Mouse (Mus musculus): ENCODE data around the gene Cort. TPM values are rescaled to one million over a fixed set of nuclear protein-coding genes. Genes with fewer than 3 reads are reported as not detected.

The Cort gene
- polyA plus RNA-seq, 1 experiment from 2014 or later, result not detected

GRCm38 (mm10) chr4:149157415-149157973 lies 30.9 kb upstream of the Cort start:
- Histone ChIP-seq H3K27me3 (ENCODE audit: control insufficient read depth, insufficient read depth, low read length) (no peaks in the 10 kb centered on the region), H3K4me3 (ENCODE audit: low read depth, low read length) (no peak overlapping the region), H3K4me2 (ENCODE audit: low read depth, low read length) (no peak overlapping the region), H3K9ac (replicated peaks; ENCODE audit: low read length) (no peak overlapping the region), H3K9me3 (replicated peaks; ENCODE audit: control insufficient read depth, low read length) (no peaks in the 10 kb centered on the region), H3K27ac (replicated peaks; ENCODE audit: low read depth, low read length) (no peak overlapping the region), H3K36me3 (replicated peaks; ENCODE audit: control insufficient read depth, insufficient read depth, low read depth, low read length) (peaks cover 13% of the 10 kb centered on the region), H3K4me1 (ENCODE audit: control insufficient read depth, insufficient read depth, low read length) (no peaks in the 10 kb centered on the region)
- DNase-seq (ENCODE audit: low spot score) (no peak), ATAC-seq (replicated peaks; ENCODE audit: insufficient number of reproducible peaks, low FRiP score, low TSS enrichment, low read depth) (no peak)
- WGBS, result 95% methylated on average over 8 of the region's 8 CpGs

- no peaks in the 10 kb centered on the region for H3K4me1 ChIP-seq (ENCODE audit: control insufficient read depth, insufficient read depth, low read length)
- ATAC-seq (replicated peaks; ENCODE audit: insufficient number of reproducible peaks, low FRiP score, low TSS enrichment, low read depth) (no peak), DNase-seq (ENCODE audit: low spot score) (no peak)
- no peak overlapping the region for H3K27ac ChIP-seq (replicated peaks; ENCODE audit: low read depth, low read length)
- H3K4me3 ChIP-seq (ENCODE audit: low read depth, low read length), result no peak overlapping the region
- no peak overlapping the region for H3K9ac ChIP-seq (replicated peaks; ENCODE audit: low read length)
- peaks cover 14% of the 10 kb centered on the region for H3K36me3 ChIP-seq (replicated peaks; ENCODE audit: control insufficient read depth, insufficient read depth, low read depth, low read length)
- no peaks in the 10 kb centered on the region for H3K27me3 ChIP-seq (ENCODE audit: control insufficient read depth, insufficient read depth, low read length)
- no peak overlapping the region for H3K4me2 ChIP-seq (ENCODE audit: low read depth, low read length)
- no peaks in the 10 kb centered on the region for H3K9me3 ChIP-seq (replicated peaks; ENCODE audit: control insufficient read depth, low read length)
- WGBS, result 94% methylated on average over 6 of the region's 6 CpGs
These were observed 29.1 kb upstream of the Cort start for GRCm38 (mm10) chr4:149155711-149156110.

GRCm38 (mm10) chr4:149154859-149155258 lies 28.3 kb upstream of the Cort start:
- H3K9ac ChIP-seq (replicated peaks; ENCODE audit: low read length), result no peak overlapping the region
- H3K4me3 ChIP-seq (ENCODE audit: low read depth, low read length), result no peak overlapping the region
- no peak overlapping the region for H3K4me2 ChIP-seq (ENCODE audit: low read depth, low read length)
- DNase-seq (ENCODE audit: low spot score) (no peak), ATAC-seq (replicated peaks; ENCODE audit: insufficient number of reproducible peaks, low FRiP score, low TSS enrichment, low read depth) (no peak)
- H3K27me3 ChIP-seq (ENCODE audit: control insufficient read depth, insufficient read depth, low read length), result no peaks in the 10 kb centered on the region
- H3K27ac ChIP-seq (replicated peaks; ENCODE audit: low read depth, low read length), result no peak overlapping the region
- peaks cover 18% of the 10 kb centered on the region for H3K36me3 ChIP-seq (replicated peaks; ENCODE audit: control insufficient read depth, insufficient read depth, low read depth, low read length)
- H3K9me3 ChIP-seq (replicated peaks; ENCODE audit: control insufficient read depth, low read length), result no peaks in the 10 kb centered on the region
- 97% methylated on average over 7 of the region's 7 CpGs for WGBS
- H3K4me1 ChIP-seq (ENCODE audit: control insufficient read depth, insufficient read depth, low read length), result no peaks in the 10 kb centered on the region

GRCm38 (mm10) chr4:149150721-149151120 lies 24.2 kb upstream of the Cort start:
- no peak overlapping the region for H3K9ac ChIP-seq (replicated peaks; ENCODE audit: low read length)
- DNase-seq (ENCODE audit: low spot score) (no peak), ATAC-seq (replicated peaks; ENCODE audit: insufficient number of reproducible peaks, low FRiP score, low TSS enrichment, low read depth) (no peak)
- H3K27me3 ChIP-seq (ENCODE audit: control insufficient read depth, insufficient read depth, low read length), result no peaks in the 10 kb centered on the region
- H3K9me3 ChIP-seq (replicated peaks; ENCODE audit: control insufficient read depth, low read length), result no peaks in the 10 kb centered on the region
- 91% methylated on average over 11 of the region's 11 CpGs for WGBS
- H3K4me2 ChIP-seq (ENCODE audit: low read depth, low read length), result no peak overlapping the region
- no peaks in the 10 kb centered on the region for H3K4me1 ChIP-seq (ENCODE audit: control insufficient read depth, insufficient read depth, low read length)
- peaks cover 18% of the 10 kb centered on the region for H3K36me3 ChIP-seq (replicated peaks; ENCODE audit: control insufficient read depth, insufficient read depth, low read depth, low read length)
- no peak overlapping the region for H3K27ac ChIP-seq (replicated peaks; ENCODE audit: low read depth, low read length)
- no peak overlapping the region for H3K4me3 ChIP-seq (ENCODE audit: low read depth, low read length)

- H3K27ac ChIP-seq (replicated peaks; ENCODE audit: low read depth, low read length), result no peak overlapping the region
- H3K36me3 ChIP-seq (replicated peaks; ENCODE audit: control insufficient read depth, insufficient read depth, low read depth, low read length), result peaks cover 18% of the 10 kb centered on the region
- H3K27me3 ChIP-seq (ENCODE audit: control insufficient read depth, insufficient read depth, low read length), result no peaks in the 10 kb centered on the region
- DNase-seq (ENCODE audit: low spot score) (no peak), ATAC-seq (replicated peaks; ENCODE audit: insufficient number of reproducible peaks, low FRiP score, low TSS enrichment, low read depth) (no peak)
- no peak overlapping the region for H3K4me2 ChIP-seq (ENCODE audit: low read depth, low read length)
- no peak overlapping the region for H3K9ac ChIP-seq (replicated peaks; ENCODE audit: low read length)
- 71% methylated on average over 11 of the region's 11 CpGs for whole genome bisulfite sequencing
- H3K9me3 ChIP-seq (replicated peaks; ENCODE audit: control insufficient read depth, low read length), result no peaks in the 10 kb centered on the region
- H3K4me1 ChIP-seq (ENCODE audit: control insufficient read depth, insufficient read depth, low read length), result no peaks in the 10 kb centered on the region
- no peak overlapping the region for H3K4me3 ChIP-seq (ENCODE audit: low read depth, low read length)
These were observed 23.7 kb upstream of the Cort start for GRCm38 (mm10) chr4:149150256-149150655.

GRCm38 (mm10) chr4:149149611-149150010 lies 23.0 kb upstream of the Cort start:
- no peak overlapping the region for H3K9ac ChIP-seq (replicated peaks; ENCODE audit: low read length)
- H3K27me3 ChIP-seq (ENCODE audit: control insufficient read depth, insufficient read depth, low read length), result no peaks in the 10 kb centered on the region
- no peaks in the 10 kb centered on the region for H3K9me3 ChIP-seq (replicated peaks; ENCODE audit: control insufficient read depth, low read length)
- ATAC-seq (replicated peaks; ENCODE audit: insufficient number of reproducible peaks, low FRiP score, low TSS enrichment, low read depth), result no peak
- peaks cover 15% of the 10 kb centered on the region for H3K36me3 ChIP-seq (replicated peaks; ENCODE audit: control insufficient read depth, insufficient read depth, low read depth, low read length)
- no peaks in the 10 kb centered on the region for H3K4me1 ChIP-seq (ENCODE audit: control insufficient read depth, insufficient read depth, low read length)
- H3K4me3 ChIP-seq (ENCODE audit: low read depth, low read length), result no peak overlapping the region
- 66% methylated on average over 7 of the region's 7 CpGs for WGBS
- H3K27ac ChIP-seq (replicated peaks; ENCODE audit: low read depth, low read length), result no peak overlapping the region
- DNase-seq (ENCODE audit: low spot score), result no peak
- H3K4me2 ChIP-seq (ENCODE audit: low read depth, low read length), result no peak overlapping the region

GRCm38 (mm10) chr4:149149196-149149595 lies 22.6 kb upstream of the Cort start:
- Histone ChIP-seq H3K27me3 (ENCODE audit: control insufficient read depth, insufficient read depth, low read length) (no peaks in the 10 kb centered on the region), H3K9ac (replicated peaks; ENCODE audit: low read length) (no peak overlapping the region), H3K4me1 (ENCODE audit: control insufficient read depth, insufficient read depth, low read length) (no peaks in the 10 kb centered on the region), H3K36me3 (replicated peaks; ENCODE audit: control insufficient read depth, insufficient read depth, low read depth, low read length) (peaks cover 15% of the 10 kb centered on the region), H3K9me3 (replicated peaks; ENCODE audit: control insufficient read depth, low read length) (no peaks in the 10 kb centered on the region), H3K4me2 (ENCODE audit: low read depth, low read length) (no peak overlapping the region), H3K27ac (replicated peaks; ENCODE audit: low read depth, low read length) (no peak overlapping the region), H3K4me3 (ENCODE audit: low read depth, low read length) (no peak overlapping the region)
- DNase-seq (ENCODE audit: low spot score), result no peak
- 73% methylated on average over 9 of the region's 9 CpGs for WGBS
- ATAC-seq (replicated peaks; ENCODE audit: insufficient number of reproducible peaks, low FRiP score, low TSS enrichment, low read depth), result no peak

GRCm38 (mm10) chr4:149148084-149148483 lies 21.5 kb upstream of the Cort start:
- no peaks in the 10 kb centered on the region for H3K27me3 ChIP-seq (ENCODE audit: control insufficient read depth, insufficient read depth, low read length)
- H3K4me3 ChIP-seq (ENCODE audit: low read depth, low read length), result no peak overlapping the region
- H3K9me3 ChIP-seq (replicated peaks; ENCODE audit: control insufficient read depth, low read length), result no peaks in the 10 kb centered on the region
- peaks cover 9% of the 10 kb centered on the region for H3K36me3 ChIP-seq (replicated peaks; ENCODE audit: control insufficient read depth, insufficient read depth, low read depth, low read length)
- ATAC-seq (replicated peaks; ENCODE audit: insufficient number of reproducible peaks, low FRiP score, low TSS enrichment, low read depth) (no peak), DNase-seq (ENCODE audit: low spot score) (no peak)
- H3K4me1 ChIP-seq (ENCODE audit: control insufficient read depth, insufficient read depth, low read length), result no peaks in the 10 kb centered on the region
- H3K27ac ChIP-seq (replicated peaks; ENCODE audit: low read depth, low read length), result no peak overlapping the region
- H3K9ac ChIP-seq (replicated peaks; ENCODE audit: low read length), result no peak overlapping the region
- 84% methylated on average over 4 of the region's 4 CpGs for WGBS
- H3K4me2 ChIP-seq (ENCODE audit: low read depth, low read length), result no peak overlapping the region
